In genomic region chr1:172061217-172061616, GRCm38 (mm10) we compare ENCODE assay signal across 17 mouse cellular contexts. TPM values are rescaled to one million over a fixed set of nuclear protein-coding genes. Genes with fewer than 3 reads are reported as not detected.
DNase-seq lines count a peak whose midpoint lies in the region; ATAC-seq lines count a peak whose summit lies in the region.
"Had no signal": no experiment of that assay in that cellular context is flagged by ENCODE, and none has a peak within 500 bp of the region (broad histone marks: within the 10 kb centered on the region; RNA-seq: fewer than 3 reads in every experiment).

No protein-coding gene starts in this region.

- H3K9me3 ChIP-seq in forebrain, embryonic 14.5 days (replicated peaks; ENCODE audit: control insufficient read depth, low read length), result no peaks in the 10 kb centered on the region
- no peaks in the 10 kb centered on the region for H3K9me3 ChIP-seq in midbrain, embryonic 10.5 days (replicated peaks)
- H3K9me3 ChIP-seq: heart, embryonic 12.5 days; liver, embryonic 12.5 days; stomach, embryonic 15.5 days had no signal

- intact Hi-C loops in left cerebral cortex, postnatal 4 days (cut with DNase I), result no loop called here

- peaks cover 22% of the 10 kb centered on the region for H3K36me3 ChIP-seq in forebrain, embryonic 14.5 days (ENCODE audit: control insufficient read depth, insufficient read depth, low read length)
- peaks cover 25% of the 10 kb centered on the region for H3K36me3 ChIP-seq in midbrain, embryonic 10.5 days

- peak overlapping the region; percentile 87 for H3K27ac ChIP-seq in forebrain, embryonic 14.5 days (ENCODE audit: low read depth, low read length)
- H3K27ac ChIP-seq in midbrain, embryonic 10.5 days (replicated peaks), result peak overlapping the region; percentile 84
- H3K27ac ChIP-seq: liver, embryonic 12.5 days; stomach, embryonic 15.5 days had no signal

- H3K4me3 ChIP-seq in forebrain, embryonic 14.5 days (ENCODE audit: low read depth, low read length), result no peak overlapping the region
- peak overlapping the region; percentile 3; the same call in 1 of the 2 replicates for H3K4me3 ChIP-seq in midbrain, embryonic 10.5 days
- H3K4me3 ChIP-seq: heart, embryonic 12.5 days; liver, embryonic 12.5 days; stomach, embryonic 15.5 days had no signal

- no peak overlapping the region for H3K4me2 ChIP-seq in forebrain, embryonic 14.5 days (ENCODE audit: low read length)
- H3K4me2 ChIP-seq: heart, embryonic 12.5 days; liver, embryonic 12.5 days; stomach, embryonic 15.5 days had no signal

- H3K9ac ChIP-seq in forebrain, embryonic 14.5 days (ENCODE audit: low read length), result no peak overlapping the region
- H3K9ac ChIP-seq: heart, embryonic 12.5 days; liver, embryonic 12.5 days; stomach, embryonic 15.5 days had no signal

- H3K4me1 ChIP-seq in forebrain, embryonic 14.5 days (ENCODE audit: control insufficient read depth, insufficient read depth, low read length), result peaks cover 14% of the 10 kb centered on the region
- peaks cover 71% of the 10 kb centered on the region for H3K4me1 ChIP-seq in midbrain, embryonic 10.5 days
- H3K4me1 ChIP-seq: liver, embryonic 12.5 days; stomach, embryonic 15.5 days had no signal

- 29% methylated on average over 8 of the region's 8 CpGs for WGBS in forebrain, embryonic 14.5 days
- WGBS in midbrain, embryonic 10.5 days, result 32% methylated on average over 8 of the region's 8 CpGs

- no peaks in the 10 kb centered on the region for H3K27me3 ChIP-seq in forebrain, embryonic 14.5 days (replicated peaks; ENCODE audit: control insufficient read depth, insufficient read depth, low read length)
- peaks cover 10% of the 10 kb centered on the region; the same call in 1 of the 2 replicates for H3K27me3 ChIP-seq in midbrain, embryonic 10.5 days (ENCODE audit: low read depth, poor library complexity, severe bottlenecking)
- H3K27me3 ChIP-seq: Patski had no signal

- peak; percentile 25 for ATAC-seq in forebrain, embryonic 14.5 days
- ATAC-seq: CD4-positive, CD25-positive, alpha-beta regulatory T cell, adult 4 months; inflammation-experienced regulatory T-cells, adult 6 months; liver, embryonic 12.5 days; Patski had no signal

- DNase-seq in left cerebral cortex, postnatal 4 days, result peak; percentile 84
- DNase-seq in left cerebral cortex, adult 9 months (ENCODE audit: low spot score in 2 of 2), result no peak
- peak; percentile 56 for DNase-seq in forebrain, embryonic 14.5 days (ENCODE audit: low spot score)
- no peak for DNase-seq in midbrain, embryonic 10.5 days (ENCODE audit: low spot score)
- DNase-seq in retina, embryonic 14.5 days (ENCODE audit: low spot score), result peak; percentile 52
- no peak for DNase-seq in gastrocnemius, postnatal 10 days
- DNase-seq in thymus, postnatal 25 days, result no peak
- no peak for DNase-seq in natural killer cell, adult 2 months (ENCODE audit: low spot score in 2 of 2)
- DNase-seq: kidney, postnatal 25 days; lung, postnatal 14 days had no signal

RNA-seq across cellular contexts. Expression of gene Nhlh1, which starts 3.8 kb away (rescaled TPM):
- under 1 TPM; 0.32 to 0.44 TPM for total RNA-seq in left cerebral cortex, postnatal 4 days (2021)
- 4.5 and 7.4 TPM in 2 replicates for polyA plus RNA-seq in forebrain, embryonic 14.5 days (2014; fragmentation: Nextera tagmentation; extraction: Ambion mirVana)
- polyA plus RNA-seq in midbrain, embryonic 10.5 days (2016; fragmentation: Nextera tagmentation; extraction: Ambion mirVana), result 5.5 and 6.9 TPM in 2 replicates
- total RNA-seq in gastrocnemius, postnatal 10 days (2021), result not detected
- total RNA-seq: adrenal gland, adult 18-20 months had no signal
- polyA plus RNA-seq: CD4-positive, CD25-positive, alpha-beta regulatory T cell, adult 4 months; heart, embryonic 12.5 days; inflammation-experienced regulatory T-cells, adult 6 months; liver, embryonic 12.5 days; Patski; stomach, embryonic 15.5 days had no signal

RNA-seq across cellular contexts. Expression of gene Copa, which starts 21.1 kb away (rescaled TPM):
- 100 to 1,000 TPM; 195 to 198 TPM for total RNA-seq in left cerebral cortex, postnatal 4 days (2021)
- polyA plus RNA-seq in forebrain, embryonic 14.5 days (2014; fragmentation: Nextera tagmentation; extraction: Ambion mirVana), result 123 and 148 TPM in 2 replicates
- 175 and 206 TPM in 2 replicates for polyA plus RNA-seq in midbrain, embryonic 10.5 days (2016; fragmentation: Nextera tagmentation; extraction: Ambion mirVana)
- 100 to 1,000 TPM in 1 of 2 experiments, 10 to 100 TPM in 1; 97.9 to 117 TPM for total RNA-seq in gastrocnemius, postnatal 10 days (2021)

RNA-seq across cellular contexts. Expression of gene Ncstn, which starts 21.4 kb away (rescaled TPM):
- 10 to 100 TPM; 80.0 to 85.3 TPM for total RNA-seq in left cerebral cortex, postnatal 4 days (2021)
- polyA plus RNA-seq in forebrain, embryonic 14.5 days (2014; fragmentation: Nextera tagmentation; extraction: Ambion mirVana), result 81.3 and 93.7 TPM in 2 replicates
- 106 and 129 TPM in 2 replicates for polyA plus RNA-seq in midbrain, embryonic 10.5 days (2016; fragmentation: Nextera tagmentation; extraction: Ambion mirVana)
- total RNA-seq in gastrocnemius, postnatal 10 days (2021), result 10 to 100 TPM; 43.2 to 47.5 TPM

RNA-seq across cellular contexts. Expression of gene Vangl2, which starts 33.0 kb away (rescaled TPM):
- total RNA-seq in left cerebral cortex, postnatal 4 days (2021), result 10 to 100 TPM; 62.0 to 65.3 TPM
- polyA plus RNA-seq in forebrain, embryonic 14.5 days (2014; fragmentation: Nextera tagmentation; extraction: Ambion mirVana), result 45.1 and 55.8 TPM in 2 replicates
- 49.1 and 55.4 TPM in 2 replicates for polyA plus RNA-seq in midbrain, embryonic 10.5 days (2016; fragmentation: Nextera tagmentation; extraction: Ambion mirVana)
- 1 to 10 TPM; 5.2 to 7.0 TPM for total RNA-seq in gastrocnemius, postnatal 10 days (2021)

Comparison
In these comparisons a context has a peak if more than half of its experiments do, and no peak if none do; other contexts are left out.
1. DNase-seq: peak in left cerebral cortex, postnatal 4 days (single experiment), forebrain, embryonic 14.5 days (single experiment) and retina, embryonic 14.5 days (single experiment); none in left cerebral cortex, adult 9 months (0 of 2), midbrain, embryonic 10.5 days (single experiment), gastrocnemius, postnatal 10 days (single experiment), thymus, postnatal 25 days (single experiment) and natural killer cell, adult 2 months (0 of 2).